Mouse (Mus musculus): ENCODE data around the gene Utp15. TPM values are rescaled to one million over a fixed set of nuclear protein-coding genes. Genes with fewer than 3 reads are reported as not detected.
A peak's percentile ranks its signal among the peaks of the same experiment; 100 is the strongest.

The Utp15 gene
- polyA plus RNA-seq, 1 experiment from 2014 or later: 46.5 TPM

DNA sequence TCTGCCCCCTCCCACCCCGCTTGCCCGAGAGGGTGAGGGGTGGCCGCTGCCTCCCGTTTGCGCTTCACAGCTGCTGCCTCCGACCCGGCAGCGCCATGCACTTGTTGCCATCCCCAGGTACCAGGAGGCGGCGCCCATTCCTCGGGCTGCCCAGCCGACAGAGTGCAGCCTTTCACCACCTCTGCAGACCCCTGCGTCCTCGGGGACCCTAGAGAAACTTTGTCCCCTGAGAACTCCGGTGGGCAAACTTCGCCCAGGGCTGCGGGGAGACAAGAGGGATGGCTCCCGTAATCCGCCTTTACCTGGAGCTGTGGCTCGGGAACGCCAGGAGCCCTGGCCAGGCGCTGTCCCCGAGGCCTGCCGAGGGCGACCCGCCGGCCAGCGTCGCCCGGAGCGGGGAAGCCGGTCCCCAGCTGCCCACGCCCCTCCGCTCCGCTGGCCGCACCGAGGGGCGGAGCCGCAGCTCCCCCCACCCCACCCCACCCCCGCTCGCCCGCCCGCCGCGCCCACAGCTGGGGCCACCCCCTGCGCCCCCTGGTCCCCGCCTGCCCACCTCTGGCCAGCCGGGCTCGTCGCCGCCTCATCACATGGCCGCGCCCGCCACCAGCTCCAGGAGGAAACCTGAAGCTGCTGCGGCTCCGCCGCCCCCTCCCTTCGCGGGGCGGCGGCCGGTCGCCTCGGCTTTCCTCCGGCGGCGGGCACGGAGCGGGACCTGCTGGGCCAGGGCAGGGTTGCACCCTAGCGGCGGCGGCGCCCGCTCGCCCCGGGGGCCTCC is 56.9 kb downstream of the Utp15 start, which contains the start of gene Arhgef28:
TSS of gene Arhgef28 (minus strand) at position 669 of the 775 bp plus-strand sequence.
- DNase-seq (ENCODE audit: low spot score) (peak; percentile 89), ATAC-seq (replicated peaks; ENCODE audit: low FRiP score) (peak; percentile 88)
- Histone ChIP-seq H3K27ac (ENCODE audit: low read depth, low read length) (no peak within 1 kb of the TSS), H3K9me3 (ENCODE audit: control insufficient read depth, low read length) (no peaks in the 10 kb centered on the region), H3K36me3 (ENCODE audit: control insufficient read depth, insufficient read depth, low read length) (no peaks in the 10 kb centered on the region), H3K4me1 (replicated peaks; ENCODE audit: control insufficient read depth, insufficient read depth, low read length) (peaks cover 6% of the 10 kb centered on the region; the same call in 1 of the 2 replicates), H3K27me3 (ENCODE audit: control insufficient read depth, insufficient read depth, low read length) (peaks cover 5% of the 10 kb centered on the region), H3K4me3 (ENCODE audit: low read depth, low read length) (peak within 1 kb of the TSS; percentile 65), H3K4me2 (ENCODE audit: low read depth, low read length, severe bottlenecking) (peak within 1 kb of the TSS; percentile 92), H3K9ac (ENCODE audit: low read length) (peak within 1 kb of the TSS; percentile 70)
- under 1% methylated on average over 42 of the region's 76 CpGs for WGBS

DNA sequence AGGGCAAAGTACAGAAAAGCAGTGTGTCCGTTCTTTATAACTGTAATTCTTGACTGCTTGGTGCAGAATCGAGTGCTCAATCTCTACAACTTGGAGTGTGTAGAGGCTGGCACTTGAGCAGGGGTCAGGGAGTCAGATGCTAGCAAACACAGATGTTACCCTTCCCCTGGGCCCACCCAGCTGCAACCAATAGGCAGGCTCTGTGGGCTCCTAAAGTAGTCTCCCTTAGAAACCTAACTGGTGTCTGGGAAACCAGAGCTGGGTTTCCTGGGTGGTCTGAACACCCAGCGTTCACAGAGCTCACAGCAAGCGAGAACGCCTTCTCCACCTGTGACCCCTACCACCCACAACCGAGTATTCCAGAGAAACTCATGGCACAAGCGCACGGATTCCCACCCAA is 57.7 kb downstream of the Utp15 start:
- H3K4me1 ChIP-seq (replicated peaks; ENCODE audit: control insufficient read depth, insufficient read depth, low read length): peaks cover 6% of the 10 kb centered on the region; the same call in 1 of the 2 replicates
- H3K9ac ChIP-seq (ENCODE audit: low read length): no peak overlapping the region; the same call in 1 of the 2 replicates
- H3K4me3 ChIP-seq (ENCODE audit: low read depth, low read length): peak overlapping the region; percentile 65; the same call in 1 of the 2 replicates
- peaks cover 5% of the 10 kb centered on the region for H3K27me3 ChIP-seq (ENCODE audit: control insufficient read depth, insufficient read depth, low read length)
- H3K4me2 ChIP-seq (ENCODE audit: low read depth, low read length, severe bottlenecking): peak overlapping the region; percentile 92
- DNase-seq (ENCODE audit: low spot score) (no peak), ATAC-seq (replicated peaks; ENCODE audit: low FRiP score) (no peak)
- H3K36me3 ChIP-seq (ENCODE audit: control insufficient read depth, insufficient read depth, low read length): no peaks in the 10 kb centered on the region
- H3K27ac ChIP-seq (ENCODE audit: low read depth, low read length): no peak overlapping the region
- no peaks in the 10 kb centered on the region for H3K9me3 ChIP-seq (ENCODE audit: control insufficient read depth, low read length)
- 28% methylated on average over 8 of the region's 8 CpGs for WGBS

DNA sequence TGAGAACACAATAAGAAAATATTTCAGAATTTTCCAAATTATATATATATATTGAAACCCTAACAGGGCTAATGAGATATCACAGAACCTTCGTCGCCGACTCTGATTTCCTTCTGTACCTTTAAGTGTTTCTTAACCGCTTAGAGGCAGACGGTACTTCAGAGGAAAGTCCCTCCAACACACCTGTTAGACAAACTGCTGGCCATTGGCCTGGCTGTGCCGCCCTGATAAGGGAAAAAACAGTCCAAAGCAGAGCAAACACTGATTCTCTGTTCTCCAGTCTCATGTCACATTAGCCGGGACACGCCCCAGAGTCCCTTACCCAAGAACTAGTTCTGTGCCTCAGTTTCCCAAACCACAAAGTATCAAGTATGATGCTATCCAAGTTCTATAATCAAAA is 58.5 kb downstream of the Utp15 start:
- H3K36me3 ChIP-seq (ENCODE audit: control insufficient read depth, insufficient read depth, low read length): no peaks in the 10 kb centered on the region
- 95% methylated on average over 8 of the region's 8 CpGs for WGBS
- peaks cover 6% of the 10 kb centered on the region; the same call in 1 of the 2 replicates for H3K4me1 ChIP-seq (replicated peaks; ENCODE audit: control insufficient read depth, insufficient read depth, low read length)
- peaks cover 5% of the 10 kb centered on the region for H3K27me3 ChIP-seq (ENCODE audit: control insufficient read depth, insufficient read depth, low read length)
- H3K4me3 ChIP-seq (ENCODE audit: low read depth, low read length): no peak overlapping the region
- H3K9ac ChIP-seq (ENCODE audit: low read length): no peak overlapping the region
- H3K9me3 ChIP-seq (ENCODE audit: control insufficient read depth, low read length): no peaks in the 10 kb centered on the region
- DNase-seq (ENCODE audit: low spot score) (no peak), ATAC-seq (replicated peaks; ENCODE audit: low FRiP score) (no peak)
- H3K4me2 ChIP-seq (ENCODE audit: low read depth, low read length, severe bottlenecking): no peak overlapping the region
- H3K27ac ChIP-seq (ENCODE audit: low read depth, low read length): no peak overlapping the region

DNA sequence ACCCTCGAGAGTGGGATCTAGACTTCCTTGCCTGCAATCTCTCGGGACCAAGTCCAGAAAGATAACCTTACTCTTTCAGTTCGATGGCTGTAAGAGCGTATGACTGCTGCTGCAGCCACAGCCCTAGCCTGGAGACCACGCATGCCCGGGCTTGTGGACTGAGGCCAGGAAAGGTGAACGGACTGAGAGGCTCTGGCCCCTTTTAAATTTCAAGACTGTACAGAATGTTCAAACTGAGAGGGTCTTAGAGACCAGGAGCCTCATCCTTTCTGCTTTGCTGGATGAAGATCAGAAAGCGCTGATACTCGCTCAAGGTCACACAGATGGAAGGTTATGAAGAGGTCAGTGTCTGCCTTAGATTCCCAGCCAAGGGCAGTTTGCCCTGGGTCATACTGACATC is 61.4 kb downstream of the Utp15 start:
- no peaks in the 10 kb centered on the region for H3K36me3 ChIP-seq (ENCODE audit: control insufficient read depth, insufficient read depth, low read length)
- H3K9me3 ChIP-seq (ENCODE audit: control insufficient read depth, low read length): no peaks in the 10 kb centered on the region
- H3K4me1 ChIP-seq (replicated peaks; ENCODE audit: control insufficient read depth, insufficient read depth, low read length): peaks cover 6% of the 10 kb centered on the region; the same call in 1 of the 2 replicates
- 61% methylated on average over 9 of the region's 9 CpGs for WGBS
- no peak for ATAC-seq (replicated peaks; ENCODE audit: low FRiP score)
- H3K4me2 ChIP-seq (ENCODE audit: low read depth, low read length, severe bottlenecking): no peak overlapping the region
- H3K9ac ChIP-seq (ENCODE audit: low read length): no peak overlapping the region
- peaks cover 5% of the 10 kb centered on the region for H3K27me3 ChIP-seq (ENCODE audit: control insufficient read depth, insufficient read depth, low read length)
- no peak overlapping the region for H3K27ac ChIP-seq (ENCODE audit: low read depth, low read length)
- no peak for DNase-seq (ENCODE audit: low spot score)
- H3K4me3 ChIP-seq (ENCODE audit: low read depth, low read length): no peak overlapping the region

Other genes starting within 250 kb of the Utp15 start
- gene Arhgef28, start 56.6 kb downstream of the Utp15 start, polyA plus RNA-seq (2014; fragmentation: Nextera tagmentation; extraction: Ambion mirVana): 6.3 and 8.0 TPM in 2 replicates
- 30.2 and 33.3 TPM in 2 replicates for gene Ankra2, start within 50 bp of the Utp15 start, polyA plus RNA-seq (2014; fragmentation: Nextera tagmentation; extraction: Ambion mirVana)
- not detected in 2 replicates for gene Gm21976, start 16.8 kb upstream of the Utp15 start, polyA plus RNA-seq (2014; fragmentation: Nextera tagmentation; extraction: Ambion mirVana)
- gene Btf3, start 54.0 kb upstream of the Utp15 start, polyA plus RNA-seq (2014; fragmentation: Nextera tagmentation; extraction: Ambion mirVana): 697 and 773 TPM in 2 replicates
- 4.4 and 4.8 TPM in 2 replicates for gene Foxd1, start 91.2 kb upstream of the Utp15 start, polyA plus RNA-seq (2014; fragmentation: Nextera tagmentation; extraction: Ambion mirVana)
- 1.5 and 1.9 TPM in 2 replicates for gene Gm10320, start 229.0 kb upstream of the Utp15 start, polyA plus RNA-seq (2014; fragmentation: Nextera tagmentation; extraction: Ambion mirVana)

All from forebrain, embryonic 11.5 days (tissue).